Mouse (Mus musculus) myocyte (in vitro differentiated cells): ENCODE results near the gene Tmem189. TPM values are rescaled to one million over a fixed set of nuclear protein-coding genes. Genes with fewer than 3 reads are reported as not detected.
A peak's percentile ranks its signal among the peaks of the same experiment; 100 is the strongest.

Source experiments
- H3K27me3 ChIP-seq: one replicate; pipeline ENCODE4 v1.6.1; 2011; ENCODE audit not compliant: control insufficient read depth, insufficient read depth, insufficient read length
- H3K36me3 ChIP-seq: one replicate; pipeline ENCODE4 v1.6.1; 2011; ENCODE audit not compliant: control insufficient read depth, insufficient read depth
- H3K4me2 ChIP-seq: one replicate; pipeline ENCODE4 v1.6.1; 2011; ENCODE audit warnings: low read depth, control low read depth
- H3K4me3 ChIP-seq: one replicate; pipeline ENCODE4 v1.5.1; 2011; ENCODE audit warnings: mild to moderate bottlenecking, control low read depth, moderate library complexity
- H3K79me2 ChIP-seq: one replicate; pipeline ENCODE4 v1.6.1; 2011; ENCODE audit not compliant: control insufficient read depth, insufficient read depth
- H3ac ChIP-seq: one replicate; pipeline ENCODE4 v1.6.1; 2011; ENCODE audit not compliant: control insufficient read depth, insufficient read length
- CEBPB ChIP-seq: IDR thresholded peaks from 2 replicates; pipeline ENCODE4 v1.6.1; 2011; ENCODE audit warnings: mild to moderate bottlenecking, moderate library complexity; ENCODE audit not compliant: poor library complexity, insufficient read depth, severe bottlenecking
- E2F4 ChIP-seq: IDR thresholded peaks from one replicate; pipeline ENCODE4 v1.6.1; 2011; ENCODE audit warnings: mild to moderate bottlenecking, control low read depth, moderate library complexity; ENCODE audit not compliant: insufficient read depth
- MAX ChIP-seq: IDR thresholded peaks from one replicate; pipeline ENCODE4 v1.6.1; 2011; ENCODE audit warnings: low read depth, mild to moderate bottlenecking, control low read depth
- MYOD1 ChIP-seq, 3 experiments: IDR thresholded peaks; one replicate each; pipeline ENCODE4 v1.6.1; 2011; ENCODE audit warnings: control low read depth in 2 of 3, low read depth in 2 of 3, mild to moderate bottlenecking in 2 of 3, moderate library complexity in 1 of 3; ENCODE audit not compliant: insufficient read length in 2 of 3, control insufficient read depth in 1 of 3
- MYOG ChIP-seq, 3 experiments: IDR thresholded peaks; one replicate each; pipeline ENCODE4 v1.6.1; 2011; ENCODE audit warnings: control low read depth in 2 of 3, low read depth in 2 of 3, mild to moderate bottlenecking in 2 of 3; ENCODE audit not compliant: insufficient read length in 2 of 3, control insufficient read depth in 1 of 3, insufficient read depth in 1 of 3
- POLR2A ChIP-seq: IDR thresholded peaks from one replicate; pipeline ENCODE4 v1.6.1; 2011; ENCODE audit warnings: low read depth, mild to moderate bottlenecking, control low read depth, moderate library complexity; ENCODE audit not compliant: insufficient read length
- POLR2AphosphoS2 ChIP-seq: IDR thresholded peaks from one replicate; pipeline ENCODE4 v1.6.1; 2011; ENCODE audit warnings: low read depth, control low read depth; ENCODE audit not compliant: insufficient read length
- REST ChIP-seq: IDR thresholded peaks from one replicate; pipeline ENCODE4 v1.6.1; 2011; ENCODE audit warnings: mild to moderate bottlenecking, control low read depth, moderate library complexity; ENCODE audit not compliant: insufficient read depth, insufficient read length
- SRF ChIP-seq: IDR thresholded peaks from one replicate; pipeline ENCODE4 v1.6.1; 2011; ENCODE audit warnings: low read depth; ENCODE audit not compliant: control insufficient read depth, insufficient read length
- TCF12 ChIP-seq: IDR thresholded peaks from one replicate; pipeline ENCODE4 v1.6.1; 2011; ENCODE audit warnings: mild to moderate bottlenecking, control low read depth; ENCODE audit not compliant: poor library complexity, insufficient read depth, severe bottlenecking
- TCF3 ChIP-seq: IDR thresholded peaks from one replicate; pipeline ENCODE4 v1.6.1; 2011; ENCODE audit warnings: low read depth, control low read depth; ENCODE audit not compliant: insufficient read length
- USF1 ChIP-seq: IDR thresholded peaks from one replicate; pipeline ENCODE4 v1.6.1; 2011; ENCODE audit warnings: low read depth, mild to moderate bottlenecking, control low read depth, moderate library complexity
- polyA plus RNA-seq: library from polyadenylated mRNA; unstranded; fragments of >200 nt; fragmentation: generic; extraction: Trizol; gene quantifications from one replicate; pipeline ENCODE4 v1.2.1, GENCODE M21; 2012; ENCODE audit warnings: missing spikeins

Gene Tmem189
- polyA plus RNA-seq, 1 experiment: 91.9 TPM

DNA sequence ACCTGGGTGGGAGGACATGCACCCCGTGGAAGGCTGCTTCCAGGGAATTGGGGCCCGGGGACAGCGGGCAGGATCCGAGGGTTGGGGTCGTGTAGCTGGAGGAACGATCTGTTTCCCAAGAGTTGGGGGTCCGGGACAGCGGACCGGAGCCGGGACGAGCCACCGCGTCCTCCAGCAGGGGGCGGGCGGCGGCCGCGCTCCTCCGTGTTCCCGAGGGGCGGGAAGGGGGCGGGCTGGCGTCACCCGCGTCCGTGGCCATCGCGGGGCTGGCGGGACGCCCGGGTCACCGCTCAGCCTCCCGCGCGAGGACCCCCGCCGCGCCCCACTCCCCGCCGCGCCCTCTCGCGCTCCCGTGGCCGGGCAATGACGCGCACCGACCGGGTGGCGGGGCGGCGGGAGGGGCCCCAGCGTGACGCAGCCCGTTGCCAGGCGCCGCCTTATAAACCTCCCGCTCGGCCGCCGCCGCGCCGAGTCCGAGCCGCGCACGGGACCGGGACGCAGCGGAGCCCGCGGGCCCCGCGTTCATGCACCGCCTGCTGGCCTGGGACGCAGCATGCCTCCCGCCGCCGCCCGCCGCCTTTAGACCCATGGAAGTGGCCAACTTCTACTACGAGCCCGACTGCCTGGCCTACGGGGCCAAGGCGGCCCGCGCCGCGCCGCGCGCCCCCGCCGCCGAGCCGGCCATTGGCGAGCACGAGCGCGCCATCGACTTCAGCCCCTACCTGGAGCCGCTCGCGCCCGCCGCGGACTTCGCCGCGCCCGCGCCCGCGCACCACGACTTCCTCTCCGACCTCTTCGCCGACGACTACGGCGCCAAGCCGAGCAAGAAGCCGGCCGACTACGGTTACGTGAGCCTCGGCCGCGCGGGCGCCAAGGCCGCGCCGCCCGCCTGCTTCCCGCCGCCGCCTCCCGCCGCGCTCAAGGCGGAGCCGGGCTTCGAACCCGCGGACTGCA is 847 bp downstream of the Tmem189 start, which contains the start of gene Cebpb:
Gene Cebpb, plus strand, starts transcription at position 418 of the 954 bp plus-strand sequence.
- TF ChIP-seq MAX (no peak), TCF12 (no peak), REST (no peak), SRF (no peak), MYOG (IDR thresholded peaks at IDR 0.05; ENCODE audit: control insufficient read depth in 1 of 3, insufficient read depth in 1 of 3, insufficient read length in 2 of 3, low read depth in 2 of 3) (peak in 1 of 3 experiments; percentile 15), TCF3 (peak; percentile 44), MYOD1 (IDR thresholded peaks at IDR 0.05; ENCODE audit: control insufficient read depth in 1 of 3, insufficient read length in 2 of 3, low read depth in 2 of 3) (peak in 1 of 3 experiments; percentile 8), POLR2A (peak; percentile 98), POLR2AphosphoS2 (peak; percentile 95), USF1 (no peak), E2F4 (no peak), CEBPB (no peak)
- Histone ChIP-seq H3K36me3 (peaks cover 13% of the 10 kb centered on the region), H3K4me2 (peak within 1 kb of the TSS; percentile 60), H3K27me3 (no peaks in the 10 kb centered on the region), H3K4me3 (peak within 1 kb of the TSS; percentile 95), H3ac (peak within 1 kb of the TSS; percentile 97), H3K79me2 (peaks cover 28% of the 10 kb centered on the region)

GRCm38 (mm10) chr2:167688126-167688497 is 1.5 kb downstream of the Tmem189 start:
- Histone ChIP-seq H3K79me2 (peaks cover 28% of the 10 kb centered on the region), H3K36me3 (peaks cover 13% of the 10 kb centered on the region), H3ac (peak overlapping the region; percentile 97), H3K4me3 (peak overlapping the region; percentile 95), H3K4me2 (peak overlapping the region; percentile 60), H3K27me3 (no peaks in the 10 kb centered on the region)
- TF ChIP-seq TCF12 (no peak), MYOD1 (IDR thresholded peaks at IDR 0.05; ENCODE audit: control insufficient read depth in 1 of 3, insufficient read length in 2 of 3, low read depth in 2 of 3) (peak in 1 of 3 experiments; percentile 56)

DNA sequence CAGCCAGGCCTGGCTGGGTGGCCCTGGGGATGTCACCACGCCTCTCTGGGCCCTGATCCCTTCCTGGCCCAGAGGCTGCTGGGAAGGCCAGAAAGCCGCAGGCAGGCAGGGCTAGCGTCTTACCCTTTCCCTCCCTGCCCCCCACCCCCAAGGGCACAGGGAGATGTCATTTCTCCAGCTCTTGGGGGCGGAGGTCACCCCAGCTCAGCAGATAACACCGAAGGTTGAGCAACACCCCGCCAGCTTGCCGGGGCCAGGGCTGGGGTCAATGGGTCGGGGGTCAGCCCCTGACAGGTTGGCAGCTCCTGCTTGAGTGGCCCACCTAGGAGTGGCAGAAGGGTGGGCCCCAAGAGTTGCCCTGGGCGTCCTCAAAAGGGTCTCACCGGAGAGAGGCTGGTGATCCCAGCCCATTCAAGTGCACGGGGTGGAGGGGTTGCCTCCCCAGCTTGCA is 1.9 kb downstream of the Tmem189 start:
- Histone ChIP-seq H3K36me3 (peaks cover 13% of the 10 kb centered on the region), H3ac (no peak overlapping the region), H3K4me3 (peak overlapping the region; percentile 95), H3K79me2 (peaks cover 28% of the 10 kb centered on the region), H3K27me3 (no peaks in the 10 kb centered on the region), H3K4me2 (no peak overlapping the region)
- no peak for TF ChIP-seq REST
- TF ChIP-seq POLR2A: no peak
- TF ChIP-seq USF1: no peak
- no peak for TF ChIP-seq TCF12
- no peak for TF ChIP-seq MYOG (IDR thresholded peaks at IDR 0.05; ENCODE audit: control insufficient read depth in 1 of 3, insufficient read depth in 1 of 3, insufficient read length in 2 of 3, low read depth in 2 of 3)
- TF ChIP-seq CEBPB: no peak
- TF ChIP-seq MYOD1 (IDR thresholded peaks at IDR 0.05; ENCODE audit: control insufficient read depth in 1 of 3, insufficient read length in 2 of 3, low read depth in 2 of 3): no peak
- TF ChIP-seq POLR2AphosphoS2: no peak
- TF ChIP-seq TCF3: no peak
- TF ChIP-seq SRF: no peak
- TF ChIP-seq MAX: no peak
- no peak for TF ChIP-seq E2F4

- Histone ChIP-seq H3K79me2 (peaks cover 23% of the 10 kb centered on the region), H3K4me2 (no peak overlapping the region), H3ac (no peak overlapping the region), H3K36me3 (peaks cover 13% of the 10 kb centered on the region), H3K4me3 (no peak overlapping the region), H3K27me3 (no peaks in the 10 kb centered on the region)
- TF ChIP-seq REST: no peak
- no peak for TF ChIP-seq TCF12
- TF ChIP-seq E2F4: no peak
- no peak for TF ChIP-seq TCF3
- no peak for TF ChIP-seq CEBPB
- TF ChIP-seq SRF: no peak
- TF ChIP-seq MYOG (IDR thresholded peaks at IDR 0.05; ENCODE audit: control insufficient read depth in 1 of 3, insufficient read depth in 1 of 3, insufficient read length in 2 of 3, low read depth in 2 of 3): no peak
- TF ChIP-seq USF1: no peak
- TF ChIP-seq MAX: no peak
- no peak for TF ChIP-seq POLR2A
- TF ChIP-seq MYOD1 (IDR thresholded peaks at IDR 0.05; ENCODE audit: control insufficient read depth in 1 of 3, insufficient read length in 2 of 3, low read depth in 2 of 3): no peak
- no peak for TF ChIP-seq POLR2AphosphoS2
These were observed 2.4 kb downstream of the Tmem189 start for GRCm38 (mm10) chr2:167687250-167687586.
